Mouse (Mus musculus): ENCODE measurements around the gene Alkbh2. TPM values are rescaled to one million over a fixed set of nuclear protein-coding genes. Genes with fewer than 3 reads are reported as not detected.

Gene Alkbh2
- total and polyA plus RNA-seq, 2 experiments from 2014 or later: 0.27 to 4.0 TPM

GRCm38 (mm10) chr5:114138277-114139164 lies 10.5 kb upstream of the Alkbh2 start:
- no peak overlapping the region for H3K9ac ChIP-seq (replicated peaks; ENCODE audit: low read depth, low read length)
- peak; percentile 49; the same call in 1 of the 2 replicates for ATAC-seq (ENCODE audit: insufficient read depth, low read depth)
- H3K4me2 ChIP-seq (ENCODE audit: low read depth, low read length): peak overlapping the region; percentile 42
- DNase-seq (ENCODE audit: low spot score): peak; percentile 49
- TF ChIP-seq CTCF (IDR thresholded peaks at IDR 0.05; ENCODE audit: low read depth) (no peak), EP300 (IDR thresholded peaks at IDR 0.05; ENCODE audit: low read depth) (no peak)
- H3K4me3 ChIP-seq (ENCODE audit: low read depth, low read length): no peak overlapping the region
- no peaks in the 10 kb centered on the region for H3K9me3 ChIP-seq (replicated peaks; ENCODE audit: control insufficient read depth, low read length)
- no peaks in the 10 kb centered on the region for H3K27me3 ChIP-seq (ENCODE audit: control insufficient read depth, insufficient read depth, low read length)
- peak overlapping the region; percentile 92 for H3K27ac ChIP-seq (ENCODE audit: low read depth)
- peaks cover 32% of the 10 kb centered on the region for H3K4me1 ChIP-seq (ENCODE audit: control insufficient read depth, insufficient read depth)
- 47% methylated on average over 21 of the region's 21 CpGs for WGBS
- H3K36me3 ChIP-seq (replicated peaks; ENCODE audit: control insufficient read depth, insufficient read depth, low read length): no peaks in the 10 kb centered on the region

- DNase-seq (ENCODE audit: low spot score): no peak
- Histone ChIP-seq H3K9me3 (replicated peaks; ENCODE audit: control insufficient read depth, low read length) (no peaks in the 10 kb centered on the region), H3K9ac (replicated peaks; ENCODE audit: low read depth, low read length) (no peak overlapping the region), H3K36me3 (replicated peaks; ENCODE audit: control insufficient read depth, insufficient read depth, low read length) (no peaks in the 10 kb centered on the region), H3K4me2 (ENCODE audit: low read depth, low read length) (peak overlapping the region; percentile 42), H3K4me3 (ENCODE audit: low read depth, low read length) (no peak overlapping the region), H3K4me1 (ENCODE audit: control insufficient read depth, insufficient read depth) (peaks cover 36% of the 10 kb centered on the region), H3K27me3 (ENCODE audit: control insufficient read depth, insufficient read depth, low read length) (no peaks in the 10 kb centered on the region), H3K27ac (ENCODE audit: low read depth) (peak overlapping the region; percentile 92)
- ATAC-seq (ENCODE audit: insufficient read depth, low read depth): no peak
- 49% methylated on average over 15 of the region's 15 CpGs for WGBS
- TF ChIP-seq CTCF (IDR thresholded peaks at IDR 0.05; ENCODE audit: low read depth) (no peak), EP300 (IDR thresholded peaks at IDR 0.05; ENCODE audit: low read depth) (no peak)
Observed at GRCm38 (mm10) chr5:114137481-114138276, 9.7 kb upstream of the Alkbh2 start.

- Histone ChIP-seq H3K4me2 (ENCODE audit: low read depth, low read length) (no peak overlapping the region), H3K4me1 (ENCODE audit: control insufficient read depth, insufficient read depth) (peaks cover 44% of the 10 kb centered on the region), H3K27me3 (ENCODE audit: control insufficient read depth, insufficient read depth, low read length) (no peaks in the 10 kb centered on the region), H3K9me3 (replicated peaks; ENCODE audit: control insufficient read depth, low read length) (no peaks in the 10 kb centered on the region), H3K9ac (replicated peaks; ENCODE audit: low read depth, low read length) (no peak overlapping the region), H3K36me3 (replicated peaks; ENCODE audit: control insufficient read depth, insufficient read depth, low read length) (no peaks in the 10 kb centered on the region), H3K27ac (ENCODE audit: low read depth) (no peak overlapping the region), H3K4me3 (ENCODE audit: low read depth, low read length) (no peak overlapping the region)
- WGBS: 83% methylated on average over 10 of the region's 10 CpGs
- ATAC-seq (ENCODE audit: insufficient read depth, low read depth): no peak
- DNase-seq (ENCODE audit: low spot score): no peak
- TF ChIP-seq EP300 (IDR thresholded peaks at IDR 0.05; ENCODE audit: low read depth) (no peak), CTCF (IDR thresholded peaks at IDR 0.05; ENCODE audit: low read depth) (no peak)
Observed at GRCm38 (mm10) chr5:114135516-114135915, 7.5 kb upstream of the Alkbh2 start.

DNA sequence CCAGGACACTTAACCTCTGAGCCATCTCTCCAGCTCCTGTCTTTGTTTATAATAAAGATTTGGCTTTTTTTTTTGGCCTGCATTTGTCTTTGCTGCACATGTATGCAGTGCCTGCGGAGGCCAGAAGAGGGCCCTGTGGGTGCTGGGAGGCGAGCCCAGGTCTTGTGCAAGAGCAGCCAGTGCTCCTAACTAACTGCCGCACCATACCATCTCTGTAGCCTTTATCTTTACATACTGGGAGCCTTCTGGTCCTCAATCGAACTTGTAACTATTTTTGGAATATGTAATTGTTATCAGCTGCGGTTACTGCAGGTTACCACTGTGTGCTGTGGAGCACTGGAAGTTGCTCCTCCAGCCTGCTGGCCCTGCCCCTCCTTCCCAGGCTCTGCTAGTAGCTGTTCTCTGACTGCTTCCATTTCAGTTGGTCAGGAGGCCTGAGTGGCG lies 6.1 kb upstream of the Alkbh2 start:
- peak overlapping the region; percentile 69 for H3K27ac ChIP-seq (ENCODE audit: low read depth)

DNA sequence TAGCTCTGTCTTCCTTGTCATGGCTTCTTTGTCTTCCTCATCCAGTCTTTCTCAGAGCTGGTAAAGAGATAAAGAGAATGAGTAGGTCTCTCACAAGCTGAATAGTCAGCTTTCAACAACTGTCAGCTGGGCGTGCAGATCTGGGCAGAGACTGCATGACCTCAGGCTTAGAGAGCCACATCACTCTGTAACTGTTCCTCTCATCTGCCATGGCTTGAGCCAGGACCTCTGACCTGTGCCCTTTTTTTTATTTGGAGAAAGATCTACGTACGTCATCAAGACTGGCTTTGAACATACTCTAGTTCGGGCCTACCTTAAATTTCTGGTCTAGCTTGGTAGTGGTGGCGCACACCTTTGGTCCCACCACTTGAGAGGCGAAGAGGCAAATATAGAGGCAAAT lies 4.8 kb upstream of the Alkbh2 start:
- peaks cover 25% of the 10 kb centered on the region for H3K4me1 ChIP-seq (ENCODE audit: control insufficient read depth, insufficient read depth)
- WGBS: 87% methylated on average over 6 of the region's 6 CpGs
- no peak overlapping the region for H3K4me2 ChIP-seq (ENCODE audit: low read depth, low read length)
- H3K9me3 ChIP-seq (replicated peaks; ENCODE audit: control insufficient read depth, low read length): no peaks in the 10 kb centered on the region
- no peak overlapping the region for H3K27ac ChIP-seq (ENCODE audit: low read depth)
- DNase-seq (ENCODE audit: low spot score) (no peak), ATAC-seq (ENCODE audit: insufficient read depth, low read depth) (no peak)
- H3K9ac ChIP-seq (replicated peaks; ENCODE audit: low read depth, low read length): no peak overlapping the region
- H3K27me3 ChIP-seq (ENCODE audit: control insufficient read depth, insufficient read depth, low read length): no peaks in the 10 kb centered on the region
- no peaks in the 10 kb centered on the region for H3K36me3 ChIP-seq (replicated peaks; ENCODE audit: control insufficient read depth, insufficient read depth, low read length)
- no peak overlapping the region for H3K4me3 ChIP-seq (ENCODE audit: low read depth, low read length)
- TF ChIP-seq CTCF (IDR thresholded peaks at IDR 0.05; ENCODE audit: low read depth) (no peak), EP300 (IDR thresholded peaks at IDR 0.05; ENCODE audit: low read depth) (no peak)

More for the DNA sequence above, 6.1 kb upstream of the Alkbh2 start:
- TF ChIP-seq EP300 (IDR thresholded peaks at IDR 0.05; ENCODE audit: low read depth) (no peak), CTCF (IDR thresholded peaks at IDR 0.05; ENCODE audit: low read depth) (peak; percentile 76)
- Histone ChIP-seq H3K36me3 (replicated peaks; ENCODE audit: control insufficient read depth, insufficient read depth, low read length) (no peaks in the 10 kb centered on the region), H3K4me2 (ENCODE audit: low read depth, low read length) (peak overlapping the region; percentile 3; the same call in 1 of the 2 replicates), H3K9ac (replicated peaks; ENCODE audit: low read depth, low read length) (no peak overlapping the region), H3K4me1 (ENCODE audit: control insufficient read depth, insufficient read depth) (peaks cover 37% of the 10 kb centered on the region), H3K27me3 (ENCODE audit: control insufficient read depth, insufficient read depth, low read length) (no peaks in the 10 kb centered on the region), H3K4me3 (ENCODE audit: low read depth, low read length) (no peak overlapping the region), H3K9me3 (replicated peaks; ENCODE audit: control insufficient read depth, low read length) (no peaks in the 10 kb centered on the region)
- ATAC-seq (ENCODE audit: insufficient read depth, low read depth) (peak; percentile 24), DNase-seq (ENCODE audit: low spot score) (peak; percentile 88)
- WGBS: 29% methylated on average over 6 of the region's 6 CpGs
